9 mouse cellular contexts compared by ENCODE assay signal in the genomic region with DNA sequence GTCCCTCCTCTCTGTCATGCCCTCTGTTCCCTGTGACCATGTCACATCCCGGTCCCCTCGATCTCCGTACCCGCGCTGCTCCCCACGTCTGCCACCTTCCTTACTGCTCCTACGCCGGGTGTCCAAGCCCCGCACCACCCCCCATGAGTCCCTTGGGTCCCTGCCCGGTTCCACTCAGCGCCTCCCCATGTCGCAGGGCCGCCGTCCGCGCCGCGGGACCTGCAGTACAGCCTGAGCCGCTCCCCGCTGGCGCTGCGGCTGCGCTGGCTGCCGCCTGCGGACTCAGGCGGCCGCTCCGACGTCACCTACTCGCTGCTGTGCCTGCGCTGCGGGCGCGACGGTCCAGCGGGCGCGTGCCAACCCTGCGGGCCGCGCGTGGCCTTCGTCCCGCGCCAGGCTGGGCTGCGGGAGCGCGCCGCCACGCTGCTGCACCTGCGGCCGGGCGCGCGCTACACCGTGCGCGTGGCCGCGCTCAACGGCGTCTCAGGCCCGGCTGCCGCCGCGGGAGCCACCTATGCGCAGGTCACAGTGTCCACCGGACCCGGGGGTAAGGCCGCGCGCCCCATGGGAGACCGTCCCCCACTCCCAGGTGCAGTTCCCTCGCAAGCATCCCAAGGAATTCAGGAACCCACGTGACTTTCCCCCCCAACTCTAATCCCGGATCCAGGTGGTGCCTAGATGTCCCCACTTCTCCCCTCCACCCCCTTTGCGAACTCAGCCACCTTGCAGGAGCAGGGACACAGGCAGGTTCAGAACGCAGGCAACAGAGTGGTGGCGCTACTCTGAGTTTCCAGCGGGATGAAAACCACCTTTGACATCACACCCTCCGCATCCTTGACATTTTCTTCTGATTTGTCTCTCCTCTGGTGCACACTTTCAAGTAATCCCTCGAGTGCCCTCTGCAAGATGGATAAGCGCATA. TPM values are rescaled to one million over a fixed set of nuclear protein-coding genes. Genes with fewer than 3 reads are reported as not detected.
DNase-seq lines count a peak whose midpoint lies in the region; ATAC-seq and TF ChIP-seq lines count a peak whose summit lies in the region.
"Had no signal": no experiment of that assay in that cellular context is flagged by ENCODE, and none has a peak within 500 bp of the region (broad histone marks: within the 10 kb centered on the region; RNA-seq: fewer than 3 reads in every experiment).

No protein-coding gene starts in this region.

- H3K4me3 ChIP-seq in heart, embryonic 15.5 days: peak overlapping the region; percentile 49
- peak overlapping the region; percentile 55 for H3K4me3 ChIP-seq in forebrain, postnatal 0 days (ENCODE audit: low read depth, low read length)
- H3K4me3 ChIP-seq in neural tube, embryonic 13.5 days: peak overlapping the region; percentile 49

- no peaks in the 10 kb centered on the region for H3K36me3 ChIP-seq in heart, embryonic 15.5 days
- no peaks in the 10 kb centered on the region for H3K36me3 ChIP-seq in forebrain, postnatal 0 days (ENCODE audit: insufficient read depth)
- no peaks in the 10 kb centered on the region for H3K36me3 ChIP-seq in neural tube, embryonic 13.5 days

- H3K4me2 ChIP-seq in heart, embryonic 15.5 days: peak overlapping the region; percentile 76
- H3K4me2 ChIP-seq in forebrain, postnatal 0 days (ENCODE audit: low read depth): peak overlapping the region; percentile 80
- H3K4me2 ChIP-seq in neural tube, embryonic 13.5 days: peak overlapping the region; percentile 73

- peaks cover 82% of the 10 kb centered on the region for H3K27me3 ChIP-seq in heart, embryonic 15.5 days
- peaks cover 17% of the 10 kb centered on the region; the same call in 1 of the 2 replicates for H3K27me3 ChIP-seq in forebrain, postnatal 0 days (ENCODE audit: insufficient read depth, low read length)
- H3K27me3 ChIP-seq in neural tube, embryonic 13.5 days: peaks cover 64% of the 10 kb centered on the region

- H3K9me3 ChIP-seq in heart, embryonic 15.5 days (replicated peaks): no peaks in the 10 kb centered on the region
- no peaks in the 10 kb centered on the region for H3K9me3 ChIP-seq in forebrain, postnatal 0 days (ENCODE audit: low read length)
- H3K9me3 ChIP-seq in neural tube, embryonic 13.5 days: no peaks in the 10 kb centered on the region

- DNase-seq in heart, postnatal 25 days (ENCODE audit: low spot score): no peak
- DNase-seq in brain, embryonic 18.5 days (ENCODE audit: low read depth, low spot score): peak; percentile 32
- DNase-seq in forebrain, postnatal 0 days: peak; percentile 73
- DNase-seq in left cerebral cortex, postnatal 25 days (ENCODE audit: low spot score in 2 of 2): peak; percentile 77 to 81
- DNase-seq in thymus, postnatal 4 days: no peak
- DNase-seq in thymus, postnatal 36 days: no peak

- no peak overlapping the region for H3K27ac ChIP-seq in heart, embryonic 15.5 days
- 0 out of 2 replicates have a peak overlapping the region, but pooled peaks have one; percentile 4 for H3K27ac ChIP-seq in forebrain, postnatal 0 days (ENCODE audit: low read depth, low read length)
- no peak overlapping the region for H3K27ac ChIP-seq in neural tube, embryonic 13.5 days (replicated peaks)

- ATAC-seq in heart, embryonic 15.5 days (replicated peaks; ENCODE audit: insufficient number of reproducible peaks, insufficient read depth, low FRiP score, low read depth): peak; percentile 39; the same call in 1 of the 2 replicates
- ATAC-seq in forebrain, postnatal 0 days: peak; percentile 79
- ATAC-seq in neural tube, embryonic 13.5 days (ENCODE audit: low read depth): peak; percentile 76

- no peak overlapping the region for H3K9ac ChIP-seq in heart, embryonic 15.5 days
- H3K9ac ChIP-seq in forebrain, postnatal 0 days: peak overlapping the region; percentile 64
- peak overlapping the region; percentile 70 for H3K9ac ChIP-seq in neural tube, embryonic 13.5 days

- peaks cover 8% of the 10 kb centered on the region for H3K4me1 ChIP-seq in heart, embryonic 15.5 days (replicated peaks)
- H3K4me1 ChIP-seq in forebrain, postnatal 0 days (ENCODE audit: insufficient read depth): no peaks in the 10 kb centered on the region
- H3K4me1 ChIP-seq in neural tube, embryonic 13.5 days (replicated peaks): peaks cover 29% of the 10 kb centered on the region

- intact Hi-C loops in heart, postnatal 25 days (cut with DNase I): no loop called here
- intact Hi-C loops in left cerebral cortex, postnatal 25 days (cut with DNase I): loop anchor here (5.0 kb wide), 1 partner anchor 42 kb away; a partner anchor contains a TSS

- peak; percentile 32; the same call in 1 of the 2 replicates for TF ChIP-seq CTCF in forebrain, postnatal 0 days (IDR thresholded peaks at IDR 0.05; ENCODE audit: low read depth)

- 2% methylated on average over 83 of the region's 83 CpGs for WGBS in heart, embryonic 15.5 days
- 3% methylated on average over 83 of the region's 83 CpGs for WGBS in forebrain, postnatal 0 days
- 2% methylated on average over 83 of the region's 83 CpGs for WGBS in neural tube, embryonic 13.5 days

RNA-seq across cellular contexts. Expression of a gene that starts 14.1 kb away (rescaled TPM):
- polyA plus RNA-seq in heart, embryonic 15.5 days (2015; fragmentation: Nextera tagmentation; extraction: Ambion mirVana): 0.10 TPM in 1 of 2 replicates, not detected in the other
- not detected for total RNA-seq in heart, postnatal 25 days (2021)
- 9.6 and 10.2 TPM in 2 replicates for total RNA-seq in forebrain, postnatal 0 days (2014; rRNA removed)
- polyA plus RNA-seq in forebrain, postnatal 0 days (2015; fragmentation: Nextera tagmentation; extraction: Ambion mirVana): 2.0 and 4.0 TPM in 2 replicates
- 10 to 100 TPM; 46.6 to 49.7 TPM for total RNA-seq in left cerebral cortex, postnatal 25 days (2021)
- 4.7 and 5.3 TPM in 2 replicates for polyA plus RNA-seq in neural tube, embryonic 13.5 days (2015; fragmentation: Nextera tagmentation; extraction: Ambion mirVana)
- total RNA-seq: MEL had no signal

RNA-seq across cellular contexts. Expression of a gene that starts 32.8 kb away (rescaled TPM):
- polyA plus RNA-seq in heart, embryonic 15.5 days (2015; fragmentation: Nextera tagmentation; extraction: Ambion mirVana): 0.16 TPM in 1 of 2 replicates, not detected in the other
- under 1 TPM; 0.08 to 0.29 TPM for total RNA-seq in heart, postnatal 25 days (2021)
- 35.7 and 41.7 TPM in 2 replicates for total RNA-seq in forebrain, postnatal 0 days (2014; rRNA removed)
- 8.4 and 9.4 TPM in 2 replicates for polyA plus RNA-seq in forebrain, postnatal 0 days (2015; fragmentation: Nextera tagmentation; extraction: Ambion mirVana)
- 10 to 100 TPM; 49.2 to 51.7 TPM for total RNA-seq in left cerebral cortex, postnatal 25 days (2021)
- polyA plus RNA-seq in neural tube, embryonic 13.5 days (2015; fragmentation: Nextera tagmentation; extraction: Ambion mirVana): 8.2 and 10.0 TPM in 2 replicates

RNA-seq across cellular contexts. Expression of a gene that starts 42.1 kb away (rescaled TPM):
- polyA plus RNA-seq in heart, embryonic 15.5 days (2015; fragmentation: Nextera tagmentation; extraction: Ambion mirVana): 8.2 and 9.7 TPM in 2 replicates
- 1 to 10 TPM; 7.4 to 7.9 TPM for total RNA-seq in heart, postnatal 25 days (2021)
- 12.4 and 36.1 TPM in 2 replicates for total RNA-seq in forebrain, postnatal 0 days (2014; rRNA removed)
- polyA plus RNA-seq in forebrain, postnatal 0 days (2015; fragmentation: Nextera tagmentation; extraction: Ambion mirVana): 6.0 and 8.7 TPM in 2 replicates
- 10 to 100 TPM; 17.9 TPM for total RNA-seq in left cerebral cortex, postnatal 25 days (2021)
- polyA plus RNA-seq in neural tube, embryonic 13.5 days (2015; fragmentation: Nextera tagmentation; extraction: Ambion mirVana): 13.3 and 17.1 TPM in 2 replicates

RNA-seq across cellular contexts. Expression of a gene that starts 43.8 kb away (rescaled TPM):
- 40.3 and 43.9 TPM in 2 replicates for polyA plus RNA-seq in heart, embryonic 15.5 days (2015; fragmentation: Nextera tagmentation; extraction: Ambion mirVana)
- total RNA-seq in heart, postnatal 25 days (2021): 10 to 100 TPM; 21.8 to 23.8 TPM
- total RNA-seq in forebrain, postnatal 0 days (2014; rRNA removed): 144 and 167 TPM in 2 replicates
- polyA plus RNA-seq in forebrain, postnatal 0 days (2015; fragmentation: Nextera tagmentation; extraction: Ambion mirVana): 141 and 162 TPM in 2 replicates
- total RNA-seq in left cerebral cortex, postnatal 25 days (2021): 10 to 100 TPM; 73.5 to 74.0 TPM
- polyA plus RNA-seq in neural tube, embryonic 13.5 days (2015; fragmentation: Nextera tagmentation; extraction: Ambion mirVana): 74.9 and 80.2 TPM in 2 replicates

RNA-seq across cellular contexts. Expression of a gene that starts 44.3 kb away (rescaled TPM):
- 20.4 and 23.8 TPM in 2 replicates for polyA plus RNA-seq in heart, embryonic 15.5 days (2015; fragmentation: Nextera tagmentation; extraction: Ambion mirVana)
- total RNA-seq in heart, postnatal 25 days (2021): 10 to 100 TPM; 16.1 to 16.6 TPM
- 81.7 and 82.2 TPM in 2 replicates for total RNA-seq in forebrain, postnatal 0 days (2014; rRNA removed)
- polyA plus RNA-seq in forebrain, postnatal 0 days (2015; fragmentation: Nextera tagmentation; extraction: Ambion mirVana): 67.3 and 70.5 TPM in 2 replicates
- 10 to 100 TPM; 30.6 to 34.9 TPM for total RNA-seq in left cerebral cortex, postnatal 25 days (2021)
- 39.6 and 46.6 TPM in 2 replicates for polyA plus RNA-seq in neural tube, embryonic 13.5 days (2015; fragmentation: Nextera tagmentation; extraction: Ambion mirVana)

Comparison
In these comparisons a context has a peak if more than half of its experiments do, and no peak if none do; other contexts are left out.
1. DNase-seq: peak in brain, embryonic 18.5 days (single experiment), forebrain, postnatal 0 days (single experiment) and left cerebral cortex, postnatal 25 days (2 of 2); none in heart, postnatal 25 days (single experiment), thymus, postnatal 4 days (single experiment) and thymus, postnatal 36 days (0 of 2).
2. RNA of a gene that starts 14.1 kb away (total RNA-seq): 46.6 to 49.7 TPM in left cerebral cortex, postnatal 25 days and 9.6 to 10.2 TPM in forebrain, postnatal 0 days; not detected in heart, postnatal 25 days; every median in the first group is over 10 times any median in the second.
3. RNA of a gene that starts 32.8 kb away (total RNA-seq): 49.2 to 51.7 TPM in left cerebral cortex, postnatal 25 days and 35.7 to 41.7 TPM in forebrain, postnatal 0 days; 0.08 to 0.29 TPM in heart, postnatal 25 days; every median in the first group is over 10 times any median in the second.
4. Peak in every context shown above with its lines, with median percentiles within 50 percentile points of each other: ATAC-seq, H3K4me2 ChIP-seq and H3K4me3 ChIP-seq.